Mouse (Mus musculus) liver, embryonic 15.5 days (tissue): ENCODE results near the gene Dazap2. TPM values are rescaled to one million over a fixed set of nuclear protein-coding genes. Genes with fewer than 3 reads are reported as not detected.

Source experiments
- ATAC-seq: fragments of 200-750 bp; cut with Nextera tagmentation; 2 replicates; pipeline ENCODE4 v1.8.0; 2017; ENCODE audit warnings: moderate number of reproducible peaks, mild to moderate bottlenecking, moderate library complexity; ENCODE audit not compliant: insufficient read depth
- H3K27ac ChIP-seq: fragments of 300-500 bp; sonication (generic); replicated peaks from 2 replicates; pipeline ENCODE4 v1.5.1; 2015; ENCODE audit warnings: mild to moderate bottlenecking, inconsistent platforms
- H3K27me3 ChIP-seq: fragments of 300-500 bp; sonication (generic); 2 replicates; pipeline ENCODE4 v1.6.1; 2015; ENCODE audit warnings: mild to moderate bottlenecking, inconsistent platforms
- H3K36me3 ChIP-seq: fragments of 300-500 bp; sonication (generic); replicated peaks from 2 replicates; pipeline ENCODE4 v1.6.1; 2015; ENCODE audit warnings: moderate library complexity, mild to moderate bottlenecking, inconsistent platforms
- H3K4me1 ChIP-seq: fragments of 300-500 bp; sonication (generic); replicated peaks from 2 replicates; pipeline ENCODE4 v1.6.1; 2015; ENCODE audit warnings: inconsistent platforms
- H3K4me2 ChIP-seq: fragments of 300-500 bp; sonication (generic); 2 replicates; pipeline ENCODE4 v1.6.1; 2015; ENCODE audit warnings: moderate library complexity, mild to moderate bottlenecking, inconsistent platforms
- H3K4me3 ChIP-seq: fragments of 300-500 bp; sonication (generic); replicated peaks from 2 replicates; pipeline ENCODE4 v1.5.1; 2015; ENCODE audit warnings: mild to moderate bottlenecking, inconsistent platforms
- H3K9ac ChIP-seq: fragments of 300-500 bp; sonication (generic); 2 replicates; pipeline ENCODE4 v1.6.1; 2015; ENCODE audit warnings: moderate library complexity, mild to moderate bottlenecking, inconsistent platforms
- H3K9me3 ChIP-seq: fragments of 300-500 bp; sonication (generic); replicated peaks from 2 replicates; pipeline ENCODE4 v1.6.1; 2016; ENCODE audit warnings: inconsistent platforms
- WGBS: fragments of 180-500 bp; shearing (Covaris S2); methylation state at CpG from one replicate; pipeline ENCODE4 v1.1.7; 2015; ENCODE audit warnings: mixed read lengths; ENCODE audit not compliant: insufficient replicate concordance; 5-methylcytosine and 5-hydroxymethylcytosine counted together
- polyA plus RNA-seq: library from polyadenylated mRNA; unstranded; fragments of >200 nt; fragmentation: Nextera tagmentation; extraction: Ambion mirVana; gene quantifications from 2 replicates; pipeline ENCODE4 v1.2.1, GENCODE M21; 2015

The Dazap2 gene
- polyA plus RNA-seq, 1 experiment from 2014 or later = 145 TPM

GRCm38 (mm10) chr15:100637661-100638060 is 22.5 kb downstream of the Dazap2 start:
- H3K36me3 ChIP-seq = no peaks in the 10 kb centered on the region
- ATAC-seq = no peak
- H3K4me1 ChIP-seq = peaks cover 29% of the 10 kb centered on the region
- peak overlapping the region; percentile 59; the same call in 1 of the 2 replicates for H3K4me3 ChIP-seq
- 8% methylated on average over 6 of the region's 6 CpGs for WGBS
- no peaks in the 10 kb centered on the region for H3K9me3 ChIP-seq
- H3K27me3 ChIP-seq = peaks cover 60% of the 10 kb centered on the region
- H3K4me2 ChIP-seq = peak overlapping the region; percentile 71
- H3K27ac ChIP-seq = no peak overlapping the region
- H3K9ac ChIP-seq = no peak overlapping the region

- no peaks in the 10 kb centered on the region for H3K9me3 ChIP-seq
- no peak overlapping the region for H3K27ac ChIP-seq
- H3K9ac ChIP-seq = no peak overlapping the region
- peaks cover 22% of the 10 kb centered on the region for H3K4me1 ChIP-seq
- WGBS = 65% methylated on average over 16 of the region's 16 CpGs
- H3K36me3 ChIP-seq = no peaks in the 10 kb centered on the region
- H3K27me3 ChIP-seq = peaks cover 41% of the 10 kb centered on the region
- no peak for ATAC-seq
- no peak overlapping the region for H3K4me2 ChIP-seq
- H3K4me3 ChIP-seq = no peak overlapping the region
These were observed 25.0 kb downstream of the Dazap2 start for GRCm38 (mm10) chr15:100639972-100640750.

GRCm38 (mm10) chr15:100641226-100641810 is 26.2 kb downstream of the Dazap2 start:
- WGBS = 74% methylated on average over 13 of the region's 16 CpGs

GRCm38 (mm10) chr15:100642451-100642850 is 27.3 kb downstream of the Dazap2 start:
- WGBS = 79% methylated on average over 7 of the region's 7 CpGs
- no peak overlapping the region for H3K4me3 ChIP-seq
- 0 out of 2 replicates have a peak, but pooled peaks cover 3% of the 10 kb centered on the region for H3K4me1 ChIP-seq
- H3K36me3 ChIP-seq = no peaks in the 10 kb centered on the region
- no peak for ATAC-seq
- H3K9ac ChIP-seq = no peak overlapping the region
- H3K9me3 ChIP-seq = no peaks in the 10 kb centered on the region
- no peak overlapping the region for H3K4me2 ChIP-seq
- peaks cover 18% of the 10 kb centered on the region for H3K27me3 ChIP-seq
- no peak overlapping the region for H3K27ac ChIP-seq

More at GRCm38 (mm10) chr15:100641226-100641810, 26.2 kb downstream of the Dazap2 start:
- H3K36me3 ChIP-seq = no peaks in the 10 kb centered on the region
- no peak for ATAC-seq
- no peak overlapping the region for H3K4me2 ChIP-seq
- H3K27me3 ChIP-seq = peaks cover 29% of the 10 kb centered on the region
- H3K27ac ChIP-seq = no peak overlapping the region
- H3K4me1 ChIP-seq = peaks cover 14% of the 10 kb centered on the region
- H3K9ac ChIP-seq = no peak overlapping the region
- H3K4me3 ChIP-seq = no peak overlapping the region
- no peaks in the 10 kb centered on the region for H3K9me3 ChIP-seq

- Histone ChIP-seq H3K9ac (no peak overlapping the region), H3K27ac (no peak overlapping the region), H3K4me2 (no peak overlapping the region), H3K27me3 (no peaks in the 10 kb centered on the region), H3K36me3 (peaks cover 7% of the 10 kb centered on the region), H3K4me3 (no peak overlapping the region), H3K4me1 (no peaks in the 10 kb centered on the region), H3K9me3 (no peaks in the 10 kb centered on the region)
- 74% methylated on average over 6 of the region's 6 CpGs for WGBS
- ATAC-seq = no peak
These were observed 31.0 kb downstream of the Dazap2 start for GRCm38 (mm10) chr15:100646161-100646560.

- Histone ChIP-seq H3K36me3 (peaks cover 9% of the 10 kb centered on the region), H3K4me3 (no peak overlapping the region), H3K27me3 (no peaks in the 10 kb centered on the region), H3K27ac (no peak overlapping the region), H3K9me3 (no peaks in the 10 kb centered on the region), H3K9ac (no peak overlapping the region), H3K4me2 (no peak overlapping the region), H3K4me1 (no peaks in the 10 kb centered on the region; the same call in 1 of the 2 replicates)
- no peak for ATAC-seq
- 78% methylated on average over 10 of the region's 10 CpGs for WGBS
These were observed 35.0 kb downstream of the Dazap2 start for GRCm38 (mm10) chr15:100650111-100650510.

GRCm38 (mm10) chr15:100651610-100652009 is 36.5 kb downstream of the Dazap2 start:
- Histone ChIP-seq H3K4me3 (no peak overlapping the region), H3K4me2 (no peak overlapping the region), H3K27ac (no peak overlapping the region), H3K9ac (no peak overlapping the region), H3K9me3 (no peaks in the 10 kb centered on the region), H3K36me3 (peaks cover 9% of the 10 kb centered on the region), H3K4me1 (no peaks in the 10 kb centered on the region; the same call in 1 of the 2 replicates), H3K27me3 (no peaks in the 10 kb centered on the region)
- WGBS = 48% methylated on average over 9 of the region's 9 CpGs
- ATAC-seq = no peak

GRCm38 (mm10) chr15:100654271-100654670 is 39.1 kb downstream of the Dazap2 start:
- no peak overlapping the region for H3K4me2 ChIP-seq
- H3K36me3 ChIP-seq = peaks cover 6% of the 10 kb centered on the region; the same call in 1 of the 2 replicates
- WGBS = 56% methylated on average over 1 of the region's 1 CpGs
- no peaks in the 10 kb centered on the region for H3K9me3 ChIP-seq
- no peak overlapping the region for H3K9ac ChIP-seq
- ATAC-seq = no peak
- H3K4me1 ChIP-seq = no peaks in the 10 kb centered on the region; the same call in 1 of the 2 replicates
- H3K4me3 ChIP-seq = no peak overlapping the region
- H3K27ac ChIP-seq = no peak overlapping the region
- no peaks in the 10 kb centered on the region for H3K27me3 ChIP-seq

- Histone ChIP-seq H3K27me3 (no peaks in the 10 kb centered on the region), H3K4me3 (no peak overlapping the region), H3K9me3 (no peaks in the 10 kb centered on the region), H3K4me2 (no peak overlapping the region), H3K36me3 (peaks cover 3% of the 10 kb centered on the region; the same call in 1 of the 2 replicates), H3K4me1 (peaks cover 9% of the 10 kb centered on the region; the same call in 1 of the 2 replicates), H3K9ac (no peak overlapping the region), H3K27ac (no peak overlapping the region)
- WGBS = 74% methylated on average over 5 of the region's 5 CpGs
- ATAC-seq = no peak
These were observed 40.1 kb downstream of the Dazap2 start for GRCm38 (mm10) chr15:100655201-100655600.

GRCm38 (mm10) chr15:100660306-100660705 is 45.2 kb downstream of the Dazap2 start:
- no peak overlapping the region for H3K9ac ChIP-seq
- 59% methylated on average over 9 of the region's 9 CpGs for WGBS
- H3K9me3 ChIP-seq = no peaks in the 10 kb centered on the region
- no peaks in the 10 kb centered on the region for H3K27me3 ChIP-seq
- H3K4me1 ChIP-seq = peaks cover 35% of the 10 kb centered on the region
- H3K4me2 ChIP-seq = no peak overlapping the region
- no peak overlapping the region for H3K4me3 ChIP-seq
- no peak for ATAC-seq
- no peaks in the 10 kb centered on the region; the same call in 1 of the 2 replicates for H3K36me3 ChIP-seq
- no peak overlapping the region for H3K27ac ChIP-seq

- no peak overlapping the region for H3K4me3 ChIP-seq
- H3K4me1 ChIP-seq = peaks cover 40% of the 10 kb centered on the region
- 67% methylated on average over 5 of the region's 5 CpGs for WGBS
- H3K36me3 ChIP-seq = no peaks in the 10 kb centered on the region; the same call in 1 of the 2 replicates
- no peak overlapping the region for H3K9ac ChIP-seq
- no peaks in the 10 kb centered on the region for H3K27me3 ChIP-seq
- no peak overlapping the region for H3K4me2 ChIP-seq
- no peaks in the 10 kb centered on the region for H3K9me3 ChIP-seq
- H3K27ac ChIP-seq = no peak overlapping the region
- ATAC-seq = no peak
These were observed 45.7 kb downstream of the Dazap2 start for GRCm38 (mm10) chr15:100660805-100661204.
